ENCODE assay signal across 13 mouse cellular contexts in the genomic region with DNA sequence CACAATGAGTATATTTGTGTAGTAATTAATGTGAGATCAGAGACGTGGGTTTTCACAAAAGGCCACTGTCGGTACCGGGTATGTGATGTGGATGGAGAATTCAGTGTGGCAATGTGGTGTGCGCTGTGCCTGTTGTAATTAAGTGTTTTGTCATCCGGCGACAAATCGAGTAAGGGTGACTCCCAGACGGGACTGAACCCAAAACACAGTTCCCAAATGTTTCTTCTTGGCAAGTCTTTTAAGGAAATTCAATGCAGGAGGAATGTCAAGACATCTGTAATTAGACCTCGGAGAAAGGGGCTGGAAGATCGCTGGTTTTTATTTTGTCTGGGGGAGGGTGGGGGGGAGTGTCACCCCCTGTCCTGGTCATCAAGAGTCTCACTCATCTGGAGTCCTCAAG.
"Had no signal": no experiment of that assay in that cellular context is flagged by ENCODE, and none has a peak within 500 bp of the region (broad histone marks: within the 10 kb centered on the region; RNA-seq: fewer than 3 reads in every experiment).

No protein-coding gene starts in this region.

- H3K9ac ChIP-seq: liver, embryonic 13.5 days; midbrain, embryonic 13.5 days had no signal

- H3K9me3 ChIP-seq: liver, embryonic 13.5 days had no signal

- H3K4me2 ChIP-seq: liver, embryonic 13.5 days; midbrain, embryonic 13.5 days had no signal

- H3K27me3 ChIP-seq: liver, embryonic 13.5 days; midbrain, embryonic 13.5 days had no signal

- H3K36me3 ChIP-seq: liver, embryonic 13.5 days; midbrain, embryonic 13.5 days had no signal

- H3K27ac ChIP-seq: kidney, postnatal 0 days; layer of hippocampus, adult 2 months; left cerebral cortex, adult 2 months; liver, embryonic 13.5 days; macrophage; midbrain, embryonic 13.5 days had no signal

- DNase-seq: kidney, adult 2 months; kidney, postnatal 25 days; layer of hippocampus, adult 9-11 months; layer of hippocampus, postnatal 36 days; liver, embryonic 13.5 days; thymus, adult 18-20 months; thymus, postnatal 36 days had no signal

- H3K4me3 ChIP-seq: layer of hippocampus, adult 2 months; left cerebral cortex, adult 2 months; liver, embryonic 13.5 days; midbrain, embryonic 13.5 days had no signal

- ATAC-seq: intestine, postnatal 0 days; midbrain, embryonic 13.5 days had no signal

- H3K4me1 ChIP-seq: liver, embryonic 13.5 days; midbrain, embryonic 13.5 days had no signal
